ENCODE assay signal across 9 mouse cellular contexts in the genomic region with DNA sequence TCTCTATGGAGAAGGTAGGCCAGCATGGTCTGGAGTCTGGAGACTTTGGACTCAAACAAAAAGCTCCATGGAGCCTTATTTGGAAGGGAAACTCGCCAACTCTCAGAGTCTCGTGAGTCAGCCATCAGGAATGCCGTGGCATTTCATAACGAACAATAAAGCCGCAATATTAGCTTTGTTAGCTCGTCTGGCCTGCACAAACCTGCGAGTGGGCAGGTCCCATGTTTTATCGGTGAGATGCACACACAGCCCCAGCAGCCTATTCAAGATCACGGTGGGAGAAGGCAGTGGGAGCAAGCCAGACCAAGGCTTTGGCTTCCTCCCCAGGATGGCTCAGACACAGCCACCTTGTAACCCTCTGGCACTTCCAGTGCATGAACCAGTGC.
DNase-seq lines count a peak whose midpoint lies in the region; ATAC-seq and TF ChIP-seq lines count a peak whose summit lies in the region.
"Had no signal": no experiment of that assay in that cellular context is flagged by ENCODE, and none has a peak within 500 bp of the region (broad histone marks: within the 10 kb centered on the region; RNA-seq: fewer than 3 reads in every experiment).

No protein-coding gene starts in this region.

- peak; percentile 26 for DNase-seq in kidney, adult 2 months
- DNase-seq in cerebellum, postnatal 10 days, result peak; percentile 78 to 80
- peak; percentile 63 to 66 for DNase-seq in heart, postnatal 10 days
- peak; percentile 60 for DNase-seq in skeletal muscle tissue, adult 2 months (ENCODE audit: low read depth, low spot score)
- DNase-seq in layer of hippocampus, postnatal 14 days (ENCODE audit: low spot score in 2 of 2), result no peak
- no peak for DNase-seq in hindbrain, embryonic 11.5 days (ENCODE audit: low spot score)
- no peak for DNase-seq in midbrain, embryonic 14.5 days

- H3K4me3 ChIP-seq in kidney, adult 2 months (ENCODE audit: insufficient read depth, low read depth, low read length), result no peak overlapping the region
- no peak overlapping the region for H3K4me3 ChIP-seq in kidney, embryonic 14.5 days (ENCODE audit: low read length)
- no peak overlapping the region for H3K4me3 ChIP-seq in hindbrain, embryonic 11.5 days (ENCODE audit: low read depth, low read length)
- no peak overlapping the region for H3K4me3 ChIP-seq in midbrain, embryonic 14.5 days (replicated peaks; ENCODE audit: low read depth, low read length)
- H3K4me3 ChIP-seq: erythroblast, embryonic 14.5 days had no signal

- WGBS in kidney, adult 2 months, result 54% methylated on average over 9 of the region's 9 CpGs
- 79% methylated on average over 9 of the region's 9 CpGs for WGBS in kidney, embryonic 14.5 days
- 88% methylated on average over 9 of the region's 9 CpGs for WGBS in hindbrain, embryonic 11.5 days
- WGBS in midbrain, embryonic 14.5 days, result 72% methylated on average over 9 of the region's 9 CpGs

- H3K4me1 ChIP-seq in kidney, adult 2 months (ENCODE audit: control insufficient read depth, insufficient read depth, low read length), result no peaks in the 10 kb centered on the region
- 0 out of 2 replicates have a peak, but pooled peaks cover 5% of the 10 kb centered on the region for H3K4me1 ChIP-seq in kidney, embryonic 14.5 days (ENCODE audit: control insufficient read depth, insufficient read depth, low read length)
- no peaks in the 10 kb centered on the region for H3K4me1 ChIP-seq in hindbrain, embryonic 11.5 days (replicated peaks; ENCODE audit: control insufficient read depth, insufficient read depth, low read length)
- 0 out of 2 replicates have a peak, but pooled peaks cover under 1% of the 10 kb centered on the region for H3K4me1 ChIP-seq in midbrain, embryonic 14.5 days (ENCODE audit: control insufficient read depth, insufficient read depth, low read length)

- ATAC-seq in kidney, embryonic 14.5 days (ENCODE audit: low FRiP score, low TSS enrichment), result no peak
- no peak for ATAC-seq in hindbrain, embryonic 11.5 days (ENCODE audit: low FRiP score)
- ATAC-seq in midbrain, embryonic 14.5 days (ENCODE audit: low FRiP score, low TSS enrichment), result no peak

- H3K27me3 ChIP-seq in kidney, adult 2 months (replicated peaks; ENCODE audit: control insufficient read depth, insufficient read depth, low read length), result no peaks in the 10 kb centered on the region
- H3K27me3 ChIP-seq in kidney, embryonic 14.5 days (ENCODE audit: control insufficient read depth, insufficient read depth, low read length), result no peaks in the 10 kb centered on the region
- no peaks in the 10 kb centered on the region for H3K27me3 ChIP-seq in hindbrain, embryonic 11.5 days (ENCODE audit: control insufficient read depth, insufficient read depth, low read length)
- no peaks in the 10 kb centered on the region for H3K27me3 ChIP-seq in midbrain, embryonic 14.5 days (ENCODE audit: control insufficient read depth, insufficient read depth, low read length)

- TF ChIP-seq POLR2A in kidney, adult 2 months (IDR thresholded peaks at IDR 0.05; ENCODE audit: low read depth, low read length), result no peak

- H3K4me2 ChIP-seq in kidney, embryonic 14.5 days (replicated peaks; ENCODE audit: low read depth, low read length), result no peak overlapping the region
- H3K4me2 ChIP-seq in hindbrain, embryonic 11.5 days (replicated peaks; ENCODE audit: low read depth, low read length), result no peak overlapping the region
- no peak overlapping the region for H3K4me2 ChIP-seq in midbrain, embryonic 14.5 days (ENCODE audit: low read length)

- no peak overlapping the region for H3K27ac ChIP-seq in kidney, adult 2 months (ENCODE audit: insufficient read depth, low read depth, low read length)
- no peak overlapping the region for H3K27ac ChIP-seq in kidney, embryonic 14.5 days (ENCODE audit: low read depth, low read length)
- no peak overlapping the region for H3K27ac ChIP-seq in hindbrain, embryonic 11.5 days (ENCODE audit: low read depth, low read length)
- H3K27ac ChIP-seq in midbrain, embryonic 14.5 days (replicated peaks; ENCODE audit: low read depth, low read length), result no peak overlapping the region

- H3K36me3 ChIP-seq in kidney, adult 2 months (ENCODE audit: control insufficient read depth, insufficient read depth, low read length), result no peaks in the 10 kb centered on the region
- no peaks in the 10 kb centered on the region for H3K36me3 ChIP-seq in kidney, embryonic 14.5 days (ENCODE audit: control insufficient read depth, insufficient read depth, low read length)
- H3K36me3 ChIP-seq in hindbrain, embryonic 11.5 days (ENCODE audit: control insufficient read depth, insufficient read depth, low read length), result no peaks in the 10 kb centered on the region
- H3K36me3 ChIP-seq in midbrain, embryonic 14.5 days (ENCODE audit: control insufficient read depth, insufficient read depth, low read length), result no peaks in the 10 kb centered on the region

- intact Hi-C loops in heart, postnatal 10 days (cut with DNase I), result no loop called here

- no peak overlapping the region for H3K9ac ChIP-seq in kidney, embryonic 14.5 days (ENCODE audit: low read depth, low read length)
- no peak overlapping the region for H3K9ac ChIP-seq in hindbrain, embryonic 11.5 days (ENCODE audit: low read depth, low read length)
- H3K9ac ChIP-seq in midbrain, embryonic 14.5 days (replicated peaks; ENCODE audit: low read length), result no peak overlapping the region

- no peaks in the 10 kb centered on the region for H3K9me3 ChIP-seq in kidney, embryonic 14.5 days (ENCODE audit: control insufficient read depth, low read length)
- H3K9me3 ChIP-seq in hindbrain, embryonic 11.5 days (ENCODE audit: control insufficient read depth, low read length), result no peaks in the 10 kb centered on the region
- H3K9me3 ChIP-seq in midbrain, embryonic 14.5 days (ENCODE audit: control insufficient read depth, low read length), result no peaks in the 10 kb centered on the region

- TF ChIP-seq CTCF in kidney, adult 2 months (conservative IDR thresholded peaks at IDR 0.05; ENCODE audit: insufficient read depth, insufficient read length, low read depth, low read length), result no peak

Comparison
In these comparisons a context has a peak if more than half of its experiments do, and no peak if none do; other contexts are left out.
1. DNase-seq: peak in kidney, adult 2 months (single experiment), cerebellum, postnatal 10 days (2 of 2), heart, postnatal 10 days (2 of 2) and skeletal muscle tissue, adult 2 months (single experiment); none in layer of hippocampus, postnatal 14 days (0 of 2), hindbrain, embryonic 11.5 days (single experiment) and midbrain, embryonic 14.5 days (single experiment).